Mouse (Mus musculus): Measurements from ENCODE around the gene Chn1. TPM values are rescaled to one million over a fixed set of nuclear protein-coding genes. Genes with fewer than 3 reads are reported as not detected.

Gene Chn1
- polyA plus RNA-seq, 1 experiment from 2014 or later, result 86.7 TPM

Other genes starting within 250 kb of the Chn1 start
- gene Wipf1, start 245.6 kb downstream of the Chn1 start, polyA plus RNA-seq (2014; fragmentation: Nextera tagmentation; extraction: Ambion mirVana), result 8.2 and 8.3 TPM in 2 replicates
- gene Chrna1, start 195.0 kb downstream of the Chn1 start, polyA plus RNA-seq (2014; fragmentation: Nextera tagmentation; extraction: Ambion mirVana), result 0.25 TPM in 2 replicates
- 83.3 and 106 TPM in 2 replicates for gene Atf2, start 117.3 kb upstream of the Chn1 start, polyA plus RNA-seq (2014; fragmentation: Nextera tagmentation; extraction: Ambion mirVana)
- gene Atp5g3, start 136.0 kb upstream of the Chn1 start, polyA plus RNA-seq (2014; fragmentation: Nextera tagmentation; extraction: Ambion mirVana), result 831 and 886 TPM in 2 replicates